Mouse (Mus musculus): ENCODE results near the gene Ptgfrn. TPM values are rescaled to one million over a fixed set of nuclear protein-coding genes. Genes with fewer than 3 reads are reported as not detected.

The Ptgfrn gene
- total and polyA plus RNA-seq, 3 experiments = not detected

- H3K27me3 ChIP-seq (ENCODE audit: control insufficient read depth in 1 of 2, insufficient read depth in 2 of 2, low read length in 2 of 2) = no peaks in the 10 kb centered on the region
Observed at GRCm38 (mm10) chr3:101075866-101076265, 34.2 kb downstream of the Ptgfrn start.

GRCm38 (mm10) chr3:101073384-101073783, 36.7 kb downstream of the Ptgfrn start:
- no peak overlapping the region for H3K27ac ChIP-seq (ENCODE audit: control insufficient read depth, low read depth, low read length)
- TF ChIP-seq MEF2A (IDR thresholded peaks at IDR 0.05; ENCODE audit: extremely low read depth, insufficient replicate concordance, low read depth, low read length, poor library complexity, severe bottlenecking) (no peak), SIN3A (IDR thresholded peaks at IDR 0.05; ENCODE audit: low read length) (no peak), JUND (IDR thresholded peaks at IDR 0.05; ENCODE audit: low read depth, low read length) (no peak), HCFC1 (IDR thresholded peaks at IDR 0.05; ENCODE audit: low read depth, low read length) (no peak), TCF12 (IDR thresholded peaks at IDR 0.05; ENCODE audit: low read depth, low read length) (no peak), MXI1 (IDR thresholded peaks at IDR 0.05; ENCODE audit: low read depth, low read length) (no peak), MAX (IDR thresholded peaks at IDR 0.05; ENCODE audit: low read length) (no peak), E2F4 (IDR thresholded peaks at IDR 0.05; ENCODE audit: borderline replicate concordance, low read depth, low read length) (no peak), ETS1 (IDR thresholded peaks at IDR 0.05; ENCODE audit: low read depth, low read length) (no peak)
- DNase-seq (ENCODE audit: low read depth, low spot score) = no peak
- no peaks in the 10 kb centered on the region for H3K9me3 ChIP-seq (replicated peaks; ENCODE audit: insufficient read depth, low read length)
- H3K79me2 ChIP-seq (ENCODE audit: control insufficient read depth, insufficient read depth, low read length, poor library complexity) = no peaks in the 10 kb centered on the region
- no peaks in the 10 kb centered on the region for H3K36me3 ChIP-seq (ENCODE audit: control insufficient read depth in 1 of 2, insufficient read depth in 2 of 2, low read length in 2 of 2)
- no peaks in the 10 kb centered on the region for H3K27me3 ChIP-seq (ENCODE audit: control insufficient read depth in 1 of 2, insufficient read depth in 2 of 2, low read length in 2 of 2)
- H3K9ac ChIP-seq (ENCODE audit: control insufficient read depth, low read depth, low read length, poor library complexity, severe bottlenecking) = no peak overlapping the region
- H3K4me1 ChIP-seq (ENCODE audit: control insufficient read depth in 1 of 2, insufficient read depth in 2 of 2, low read length in 2 of 2) = no peaks in the 10 kb centered on the region
- H3K4me3 ChIP-seq (ENCODE audit: control insufficient read depth in 1 of 2, insufficient read depth in 1 of 2, low read depth in 2 of 2, low read length in 2 of 2) = no peak overlapping the region

More at GRCm38 (mm10) chr3:101075866-101076265, 34.2 kb downstream of the Ptgfrn start:
- H3K9ac ChIP-seq (ENCODE audit: control insufficient read depth, low read depth, low read length, poor library complexity, severe bottlenecking) = no peak overlapping the region
- H3K79me2 ChIP-seq (ENCODE audit: control insufficient read depth, insufficient read depth, low read length, poor library complexity) = no peaks in the 10 kb centered on the region
- no peak overlapping the region for H3K27ac ChIP-seq (ENCODE audit: control insufficient read depth, low read depth, low read length)
- TF ChIP-seq RAD21 (IDR thresholded peaks at IDR 0.05; ENCODE audit: low read depth, low read length) = no peak
- no peak for TF ChIP-seq MAFK (IDR thresholded peaks at IDR 0.05; ENCODE audit: borderline replicate concordance, low read depth, low read length)
- TF ChIP-seq EP300 (IDR thresholded peaks at IDR 0.05; ENCODE audit: low read depth in 1 of 2, low read length in 2 of 2) = no peak
- no peak for TF ChIP-seq ELF1 (IDR thresholded peaks at IDR 0.05; ENCODE audit: low read depth, low read length)
- TF ChIP-seq ZKSCAN1 (IDR thresholded peaks at IDR 0.05; ENCODE audit: low read depth, low read length) = no peak
- no peak for TF ChIP-seq MYC (IDR thresholded peaks at IDR 0.05; ENCODE audit: low read depth, low read length)
- TF ChIP-seq MEF2A (IDR thresholded peaks at IDR 0.05; ENCODE audit: extremely low read depth, insufficient replicate concordance, low read depth, low read length, poor library complexity, severe bottlenecking) = no peak
- no peak for TF ChIP-seq UBTF (IDR thresholded peaks at IDR 0.05; ENCODE audit: borderline replicate concordance, insufficient read depth, low read depth, low read length)
- no peak for TF ChIP-seq RCOR1 (IDR thresholded peaks at IDR 0.05; ENCODE audit: low read depth, low read length)
- no peak for TF ChIP-seq ZC3H11A (IDR thresholded peaks at IDR 0.05; ENCODE audit: low read depth, low read length)
- TF ChIP-seq ZMIZ1 (IDR thresholded peaks at IDR 0.05; ENCODE audit: low read depth, low read length) = no peak
- no peak for TF ChIP-seq KAT2A (conservative IDR thresholded peaks at IDR 0.05; ENCODE audit: low read depth, low read length)
- no peak for TF ChIP-seq POLR2A (IDR thresholded peaks at IDR 0.05; ENCODE audit: control insufficient read depth in 1 of 2, insufficient read depth in 1 of 2, low read depth in 1 of 2, low read length in 2 of 2, poor library complexity in 1 of 2)
- TF ChIP-seq BHLHE40 (IDR thresholded peaks at IDR 0.05; ENCODE audit: borderline replicate concordance, low read depth, low read length) = no peak
- no peak for TF ChIP-seq HCFC1 (IDR thresholded peaks at IDR 0.05; ENCODE audit: low read depth, low read length)
- no peak for TF ChIP-seq CHD1 (IDR thresholded peaks at IDR 0.05; ENCODE audit: low read depth, low read length)
- TF ChIP-seq SMC3 (IDR thresholded peaks at IDR 0.05; ENCODE audit: low read depth, low read length) = no peak
- no peak for TF ChIP-seq TBP (IDR thresholded peaks at IDR 0.05; ENCODE audit: low read depth, low read length)
- no peak for TF ChIP-seq GATA1 (IDR thresholded peaks at IDR 0.05; ENCODE audit: low read depth, low read length)
- no peaks in the 10 kb centered on the region for H3K9me3 ChIP-seq (replicated peaks; ENCODE audit: insufficient read depth, low read length)
- H3K36me3 ChIP-seq (ENCODE audit: control insufficient read depth in 1 of 2, insufficient read depth in 2 of 2, low read length in 2 of 2) = no peaks in the 10 kb centered on the region
- no peaks in the 10 kb centered on the region for H3K4me1 ChIP-seq (ENCODE audit: control insufficient read depth in 1 of 2, insufficient read depth in 2 of 2, low read length in 2 of 2)
- DNase-seq (ENCODE audit: low read depth, low spot score) = no peak
- H3K4me3 ChIP-seq (ENCODE audit: control insufficient read depth in 1 of 2, insufficient read depth in 1 of 2, low read depth in 2 of 2, low read length in 2 of 2) = no peak overlapping the region
